Mouse (Mus musculus) WW6 (cell line): ENCODE measurements around the gene Ppm1l.
"Not testable (repeated sequence)": the region's sequence is repeated elsewhere in the genome, so short reads cannot be mapped to it uniquely, and the experiment has no call there.

Experiments used
- DNase-seq: peaks from one replicate; pipeline ENCODE4 v3.0.0-alpha.2; 2013; ENCODE audit warnings: low read depth, low spot score

Ppm1l gene

GRCm38 (mm10) chr3:69535941-69536647 is 219.4 kb downstream of the Ppm1l start:
- DNase-seq: no peak

DNA sequence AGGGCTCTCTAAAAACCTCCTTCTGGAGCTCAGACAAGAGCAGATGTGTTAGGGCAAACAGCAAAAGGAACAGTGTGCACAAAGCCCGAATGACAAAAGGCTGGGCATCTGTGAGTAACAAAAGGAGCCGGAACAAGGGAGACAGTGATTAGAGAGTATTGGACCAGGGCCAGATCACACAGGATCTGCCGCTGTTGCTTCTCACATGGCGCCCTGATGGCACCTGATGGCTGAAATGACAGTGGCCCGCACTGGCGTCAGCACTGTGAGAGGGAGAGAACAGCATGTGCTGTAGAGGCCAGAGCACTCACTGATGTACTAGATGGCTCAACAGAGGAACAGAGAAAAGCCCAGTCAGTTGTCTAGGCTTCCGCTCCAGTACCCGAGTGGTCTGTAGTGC is 226.3 kb downstream of the Ppm1l start:
- DNase-seq: no peak

DNA sequence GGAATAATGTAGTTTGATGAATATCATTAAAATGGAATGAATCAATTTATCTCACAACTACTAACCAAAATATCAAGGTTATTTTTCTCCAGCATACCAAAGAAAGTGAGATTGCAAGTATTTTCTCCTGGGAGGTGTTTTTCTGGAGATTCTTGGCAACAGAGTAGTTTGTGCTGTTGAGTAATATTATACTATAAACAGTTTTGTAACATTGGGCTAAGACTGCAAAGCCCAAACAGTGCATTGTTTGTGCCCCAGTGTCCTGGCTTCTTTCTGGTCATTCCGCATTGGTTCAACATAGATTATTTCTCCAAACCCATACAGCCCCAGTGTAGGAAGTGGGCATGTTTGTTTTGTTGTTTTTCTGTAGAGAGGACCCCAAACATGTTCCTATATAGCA is 227.1 kb downstream of the Ppm1l start:
- DNase-seq: no peak

DNA sequence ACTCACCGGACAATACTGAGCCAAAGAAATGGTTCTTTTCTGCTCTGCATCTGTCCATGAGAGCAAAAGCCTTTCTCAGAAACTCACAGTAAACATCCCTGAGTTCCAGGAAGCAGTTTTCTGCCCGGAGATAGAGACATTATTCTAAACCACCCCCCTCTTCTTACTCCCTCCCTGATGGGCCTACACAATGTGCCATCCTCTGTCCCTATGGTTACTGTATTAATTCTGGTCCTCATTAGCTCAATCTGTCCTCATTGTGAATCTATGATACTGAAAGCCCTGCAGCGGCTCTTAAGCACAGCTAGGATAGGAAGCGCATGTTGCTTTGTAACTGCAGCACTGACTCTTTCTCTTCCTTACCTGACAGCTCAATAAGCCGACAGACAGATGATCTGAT is 228.4 kb downstream of the Ppm1l start:
- no peak for DNase-seq

DNA sequence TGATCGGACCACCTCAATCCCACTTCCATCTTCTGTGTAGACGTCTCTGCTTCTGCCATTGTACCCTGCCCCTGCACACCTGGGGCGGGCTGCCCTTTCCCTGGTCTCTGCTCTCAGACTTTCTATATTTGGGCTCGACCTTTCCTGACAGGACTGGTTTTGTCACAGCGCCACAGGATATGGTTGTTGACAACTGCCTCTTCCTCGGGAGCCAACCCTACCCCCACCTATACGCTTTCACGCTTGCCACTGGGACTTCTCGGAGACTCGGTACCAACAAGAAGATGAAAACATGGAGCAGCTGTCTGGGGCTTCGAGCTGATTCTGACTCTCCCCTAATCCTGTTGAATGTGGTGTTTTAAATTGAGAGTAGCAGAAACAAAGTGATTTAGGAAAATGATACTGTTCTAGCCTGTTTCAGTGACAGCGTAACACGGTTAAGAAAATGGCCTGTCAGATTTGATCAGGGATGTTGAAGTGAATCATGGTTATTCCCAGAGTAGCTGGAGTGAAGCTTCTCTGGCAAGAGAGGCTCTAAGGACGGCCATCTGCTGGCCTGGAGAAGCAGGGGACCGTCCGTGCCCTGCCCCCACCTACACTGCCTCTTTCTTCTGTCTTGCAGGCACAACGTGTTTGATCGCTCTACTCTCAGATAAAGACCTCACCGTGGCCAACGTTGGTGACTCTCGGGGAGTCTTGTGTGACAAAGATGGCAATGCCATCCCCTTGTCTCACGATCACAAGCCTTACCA is 232.2 kb downstream of the Ppm1l start:
- DNase-seq: no peak

- DNase-seq: no peak
Measured at GRCm38 (mm10) chr3:69549602-69550001, 232.9 kb downstream of the Ppm1l start.

DNA sequence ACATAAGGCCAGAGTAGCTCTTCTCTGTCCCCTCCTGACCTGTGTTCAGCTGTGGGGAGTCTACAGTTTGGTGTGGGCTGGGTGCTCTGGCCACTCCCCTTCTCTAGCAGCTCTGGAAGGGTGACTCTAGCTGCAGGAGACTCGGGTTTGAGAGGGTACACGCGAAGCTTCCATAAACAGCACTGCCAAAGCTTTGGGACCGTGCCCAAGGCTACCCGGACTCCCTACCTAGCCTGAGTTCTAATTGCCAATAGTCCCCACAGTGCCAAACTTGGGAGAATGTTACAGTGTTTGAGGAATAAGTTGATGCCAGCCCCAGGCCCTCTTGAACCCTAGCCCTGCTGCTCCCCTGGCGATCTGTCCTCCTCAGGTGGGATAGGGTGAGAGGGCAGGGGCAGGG is 238.8 kb downstream of the Ppm1l start:
- DNase-seq: no peak

GRCm38 (mm10) chr3:69556092-69556778 is 239.6 kb downstream of the Ppm1l start:
- DNase-seq: no peak

GRCm38 (mm10) chr3:69559316-69559974 is 242.8 kb downstream of the Ppm1l start:
- no peak for DNase-seq

- no peak for DNase-seq
Measured at GRCm38 (mm10) chr3:69559975-69560330, 243.3 kb downstream of the Ppm1l start.

DNA sequence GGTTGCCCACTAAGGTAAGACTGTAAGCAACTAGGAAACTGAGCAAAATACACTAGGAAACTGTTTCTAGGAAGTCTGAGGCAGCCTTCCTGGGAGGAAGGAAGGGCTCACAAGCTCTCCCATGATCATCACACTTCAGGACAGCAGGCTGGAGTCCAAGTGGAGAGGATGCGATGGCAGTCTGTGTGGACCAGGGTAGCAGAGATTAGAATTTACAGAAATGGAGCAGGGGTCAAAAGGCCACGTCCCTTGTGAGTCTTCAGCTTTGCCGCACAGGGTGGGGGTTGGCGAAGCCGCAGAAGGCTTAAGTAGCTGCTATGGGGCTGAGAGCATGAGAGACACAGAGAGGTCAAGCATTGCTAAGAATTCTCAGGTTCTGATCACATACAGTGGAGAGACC is 245.0 kb downstream of the Ppm1l start:
- DNase-seq: no peak

DNA sequence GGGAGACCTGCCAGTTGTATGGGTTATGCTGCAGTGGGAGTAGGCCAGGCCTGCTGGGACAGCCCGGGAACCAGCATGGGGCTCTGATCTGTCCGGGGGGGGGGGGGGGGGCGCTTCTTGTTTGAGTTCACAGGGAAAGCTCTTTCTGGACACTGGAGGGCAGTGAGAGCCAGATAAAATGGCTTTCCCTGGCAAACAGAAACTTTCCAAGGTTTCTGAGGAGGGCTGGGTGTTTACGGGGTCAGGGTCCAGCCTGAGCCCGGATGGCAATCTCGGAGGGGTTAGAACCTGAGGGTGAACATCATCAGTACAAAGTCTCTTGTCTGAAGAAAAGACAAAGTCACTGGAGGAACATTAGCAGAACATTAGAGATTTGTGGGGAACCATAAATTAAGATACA is 246.7 kb downstream of the Ppm1l start:
- no peak for DNase-seq

- DNase-seq: not testable (repeated sequence)
Measured at GRCm38 (mm10) chr3:69565586-69565985, 248.9 kb downstream of the Ppm1l start.

DNA sequence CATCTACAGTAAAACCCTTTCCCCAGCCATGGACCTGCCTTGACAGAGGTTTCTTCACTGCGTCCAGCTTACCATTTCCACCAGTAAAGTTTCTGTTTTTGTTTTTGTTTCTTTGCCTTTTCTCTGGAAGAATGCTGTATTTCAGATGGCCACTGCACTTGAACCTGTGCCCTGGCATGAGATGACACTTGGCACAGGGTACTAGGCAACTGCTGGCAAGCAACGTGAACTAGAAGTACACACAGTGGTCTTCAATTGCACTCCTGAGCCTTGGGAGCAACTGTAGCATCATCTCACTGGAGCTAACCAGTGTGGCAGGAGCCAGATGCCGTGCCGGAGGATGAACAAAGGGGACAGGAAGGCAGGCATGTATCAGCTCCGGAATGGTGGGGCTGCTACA is 255.9 kb downstream of the Ppm1l start:
- no peak for DNase-seq

GRCm38 (mm10) chr3:69575577-69575976 is 258.9 kb downstream of the Ppm1l start:
- DNase-seq: no peak

DNA sequence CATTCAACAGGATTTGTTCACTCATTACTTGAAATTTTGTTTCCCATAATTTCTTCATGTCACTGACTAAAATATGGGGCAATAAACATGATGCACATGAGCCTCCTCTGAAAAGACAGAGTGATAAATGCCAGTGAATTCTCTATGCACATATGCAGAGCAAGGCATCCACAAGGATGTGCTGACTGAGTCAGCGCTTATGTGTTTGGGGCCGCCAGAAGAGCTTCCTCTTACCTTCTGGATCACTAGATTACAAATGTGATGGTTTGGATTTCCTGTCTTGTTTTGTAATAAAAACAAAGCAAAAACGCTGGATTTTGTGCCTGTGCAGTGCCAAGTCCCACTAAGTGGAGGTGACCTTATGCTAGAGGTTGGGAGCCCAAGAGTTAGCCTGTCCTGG is 260.1 kb downstream of the Ppm1l start:
- DNase-seq: no peak

DNA sequence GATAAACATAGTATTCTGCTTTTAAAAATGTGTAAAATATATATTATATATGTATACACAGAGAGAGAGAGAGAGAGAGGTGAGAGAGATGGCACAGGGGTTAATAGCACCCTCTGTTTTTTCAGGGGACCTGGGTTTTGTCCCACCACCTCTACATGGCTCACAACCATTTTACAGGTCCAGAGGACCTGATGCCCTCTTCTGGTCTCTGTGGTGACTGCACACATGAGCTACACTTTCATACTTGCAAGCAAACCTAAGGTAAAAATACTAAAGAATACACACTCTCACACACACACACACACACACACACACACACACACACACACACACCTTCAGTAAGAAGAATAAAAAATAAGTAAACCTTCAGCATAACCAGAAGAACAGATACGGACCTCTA is 262.1 kb downstream of the Ppm1l start:
- no peak for DNase-seq

GRCm38 (mm10) chr3:69583798-69584197 is 267.1 kb downstream of the Ppm1l start:
- DNase-seq: no peak

GRCm38 (mm10) chr3:69588101-69588760 is 271.6 kb downstream of the Ppm1l start:
- DNase-seq: no peak

DNA sequence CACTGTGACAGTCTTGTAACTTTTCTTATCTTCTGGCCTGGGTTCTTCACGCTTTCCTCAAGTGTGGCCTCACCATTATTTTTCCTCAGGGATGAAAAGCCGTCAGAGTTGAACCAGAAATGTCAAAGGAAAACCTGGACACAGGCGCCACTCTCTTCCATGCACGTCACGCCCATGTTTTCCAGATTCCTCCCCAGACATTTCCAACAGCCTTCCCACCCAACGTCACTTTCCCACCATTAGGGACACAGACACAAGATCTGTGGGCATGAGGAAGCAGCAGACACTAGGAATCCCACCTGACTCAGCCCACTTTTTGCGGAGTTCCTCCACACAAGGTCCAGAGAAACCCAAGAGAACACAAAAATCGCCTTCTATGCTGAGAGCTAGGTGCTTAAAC is 276.8 kb downstream of the Ppm1l start:
- no peak for DNase-seq

GRCm38 (mm10) chr3:69594071-69594470 is 277.4 kb downstream of the Ppm1l start:
- no peak for DNase-seq

DNA sequence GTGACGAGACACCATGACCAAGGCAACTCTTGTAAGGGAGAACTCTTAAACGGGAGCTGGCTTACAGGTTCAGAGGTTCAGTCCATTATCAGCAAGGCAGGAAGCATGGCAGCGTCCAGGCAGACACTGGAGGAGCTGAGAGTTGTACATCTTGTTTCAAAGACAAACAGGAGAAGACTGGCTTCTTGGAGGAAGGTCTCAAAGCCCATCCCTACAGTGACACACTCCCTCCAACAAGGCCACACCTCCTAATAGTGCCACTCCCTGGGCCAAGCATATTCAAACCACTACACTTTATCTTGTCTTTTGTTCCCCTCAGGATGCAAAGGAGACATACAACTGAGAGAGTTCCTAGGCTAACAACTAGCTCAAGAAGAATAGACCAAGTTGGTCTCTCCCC is 279.5 kb downstream of the Ppm1l start:
- no peak for DNase-seq
